Mouse (Mus musculus) hematopoietic multipotent progenitor cell, adult 10-12 weeks (in vitro differentiated cells): ENCODE measurements around the gene Hipk1. TPM values are rescaled to one million over a fixed set of nuclear protein-coding genes. Genes with fewer than 3 reads are reported as not detected.

ENCODE experiments used
- polyA plus RNA-seq: library from polyadenylated mRNA; stranded (reverse); fragments of >175 nt; gene quantifications from 2 replicates; pipeline ENCODE4 v1.2.3, GENCODE M21; 2012; ENCODE audit warnings: low replicate concordance

Hipk1 gene
- polyA plus RNA-seq: 103 and 159 TPM in 2 replicates

DNA sequence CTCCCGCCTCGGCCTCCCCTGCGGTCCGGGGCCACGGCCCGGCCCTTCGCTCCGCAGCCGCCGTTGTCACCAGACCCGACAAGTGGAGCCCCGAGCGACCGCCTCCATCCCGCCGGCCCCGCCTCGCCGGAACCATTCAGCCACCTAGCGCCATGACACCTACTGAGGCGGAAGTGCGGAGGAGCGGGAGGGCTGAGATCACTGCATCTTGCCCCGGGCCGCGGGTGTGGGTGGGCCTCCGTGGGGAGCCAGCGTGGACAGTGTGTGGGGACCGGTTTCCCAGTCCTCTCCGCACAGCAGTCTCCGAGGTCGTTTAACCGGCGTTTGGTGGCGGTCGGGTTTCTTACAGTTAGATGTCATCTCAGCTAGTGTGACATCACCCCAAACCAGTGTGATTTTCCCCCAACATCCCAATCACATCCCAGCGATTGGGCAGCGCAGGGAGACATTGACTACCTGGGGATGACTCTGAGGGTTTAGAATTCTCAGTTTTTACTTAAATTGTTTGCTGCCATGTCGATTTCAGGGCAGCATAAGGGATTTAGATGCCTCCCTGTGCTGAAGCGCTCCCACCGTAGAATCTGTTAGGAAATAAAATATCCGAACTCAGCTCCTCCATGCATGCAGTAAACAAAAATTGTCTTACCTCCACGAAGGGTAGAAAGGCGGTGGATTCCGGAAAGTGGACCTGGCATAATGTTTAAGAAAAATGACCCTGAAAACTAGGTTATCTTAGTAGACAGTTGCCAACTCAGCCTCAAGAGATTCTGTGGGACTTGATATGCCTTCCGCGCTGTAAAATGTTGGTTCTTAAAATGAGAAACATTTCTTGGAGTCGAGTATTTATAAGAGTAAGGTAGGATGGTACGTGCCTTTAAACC lies at the start of gene Hipk1:
TSS of gene Hipk1 (minus strand) at position 334 of the 881 bp plus-strand sequence.

DNA sequence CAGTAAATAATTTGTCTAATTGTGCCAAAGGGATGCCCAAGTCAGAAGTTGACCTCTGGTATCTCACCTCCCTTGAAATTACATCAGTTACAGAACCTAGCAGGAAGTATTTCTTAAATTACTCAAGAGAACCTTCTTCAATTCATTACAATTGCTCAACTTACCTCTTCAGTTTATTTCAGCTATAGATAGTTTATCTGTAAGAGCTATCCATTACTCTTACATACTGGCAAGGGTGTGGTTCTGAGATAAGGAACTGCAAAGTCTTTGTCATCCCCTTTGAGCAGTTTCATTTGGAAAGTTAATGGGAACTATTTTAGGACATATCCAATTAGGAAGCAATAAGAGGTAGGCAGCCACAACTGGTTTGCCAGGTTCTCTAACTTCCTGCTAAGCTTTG lies 41.1 kb upstream of the Hipk1 start, which contains the start of gene Bcl2l15:
TSS of gene Bcl2l15 (plus strand) at position 176 of the 400 bp plus-strand sequence.

DNA sequence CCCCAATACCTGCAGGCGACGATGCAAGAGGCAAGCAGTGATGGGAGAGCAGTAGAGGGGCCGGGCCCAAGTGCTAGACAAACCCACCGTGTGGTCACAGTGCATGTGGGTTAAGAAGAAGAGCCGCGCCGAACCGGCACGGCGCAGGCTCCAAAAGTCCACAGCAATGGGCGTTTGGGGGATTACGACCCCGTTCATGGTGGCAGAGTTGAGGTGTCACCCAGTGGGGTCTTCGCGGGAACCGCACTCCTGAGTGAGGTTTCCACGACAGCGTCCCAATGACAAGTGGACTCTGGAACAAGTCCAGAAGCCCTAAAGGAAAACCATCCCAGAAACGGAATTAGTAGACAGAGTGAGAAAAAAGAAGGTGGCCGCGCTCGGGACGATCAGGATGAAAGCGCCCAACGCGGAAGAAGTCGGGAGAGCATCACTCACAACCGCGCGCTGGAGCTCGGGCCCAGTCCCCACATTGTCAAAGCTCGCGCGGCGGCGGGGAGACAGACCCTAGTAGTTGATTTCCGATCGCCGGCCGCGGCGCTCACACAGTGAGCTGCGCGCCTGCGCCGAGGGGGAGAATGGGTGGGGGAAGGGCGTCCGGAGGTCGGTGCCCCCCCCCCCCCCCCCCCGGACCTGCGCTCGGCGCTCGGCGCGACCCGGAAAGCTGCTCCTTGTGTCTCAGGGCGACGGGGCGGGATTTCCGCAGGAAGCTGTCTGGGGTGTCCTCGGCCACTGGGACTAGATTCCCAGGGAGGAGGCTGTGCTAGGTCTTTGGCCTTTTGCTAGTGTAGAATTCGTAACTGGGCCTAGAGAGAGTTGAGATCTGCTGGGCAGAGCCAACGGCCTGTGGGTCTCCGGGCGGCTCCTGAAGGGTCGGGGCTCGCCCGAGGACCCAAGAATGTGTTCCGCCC lies 17.8 kb upstream of the Hipk1 start, which contains the start of the genes Dclre1b, Ap4b1 and Gm43064:
TSS of gene Dclre1b (minus strand) at position 554 of the 908 bp plus-strand sequence.
TSS of gene Ap4b1 (plus strand) at position 630 of the 908 bp plus-strand sequence.
TSS of gene Gm43064 (plus strand) at position 683 of the 908 bp plus-strand sequence.

DNA sequence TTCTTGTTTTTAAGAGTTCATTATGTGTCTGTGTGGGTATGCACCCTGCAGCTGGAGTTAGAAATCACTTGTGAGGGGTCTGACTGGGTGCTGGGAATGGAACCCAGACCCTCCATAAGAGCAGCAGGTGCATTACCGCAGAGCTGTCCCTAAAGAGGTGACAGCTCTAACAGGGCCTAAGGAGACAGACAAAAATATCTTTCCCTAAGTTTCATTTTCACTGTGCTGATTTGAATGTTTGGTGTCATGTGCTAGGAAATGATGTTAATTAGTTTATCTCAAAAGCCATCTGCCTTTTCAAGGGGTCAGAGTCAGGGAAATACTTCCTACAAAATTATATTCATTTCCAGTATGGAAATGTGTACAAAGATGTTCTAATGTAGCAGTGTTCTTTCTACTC lies 52.0 kb downstream of the Hipk1 start, which contains the start of gene Gm10964:
TSS of gene Gm10964 (plus strand) at position 38 of the 400 bp plus-strand sequence.

DNA sequence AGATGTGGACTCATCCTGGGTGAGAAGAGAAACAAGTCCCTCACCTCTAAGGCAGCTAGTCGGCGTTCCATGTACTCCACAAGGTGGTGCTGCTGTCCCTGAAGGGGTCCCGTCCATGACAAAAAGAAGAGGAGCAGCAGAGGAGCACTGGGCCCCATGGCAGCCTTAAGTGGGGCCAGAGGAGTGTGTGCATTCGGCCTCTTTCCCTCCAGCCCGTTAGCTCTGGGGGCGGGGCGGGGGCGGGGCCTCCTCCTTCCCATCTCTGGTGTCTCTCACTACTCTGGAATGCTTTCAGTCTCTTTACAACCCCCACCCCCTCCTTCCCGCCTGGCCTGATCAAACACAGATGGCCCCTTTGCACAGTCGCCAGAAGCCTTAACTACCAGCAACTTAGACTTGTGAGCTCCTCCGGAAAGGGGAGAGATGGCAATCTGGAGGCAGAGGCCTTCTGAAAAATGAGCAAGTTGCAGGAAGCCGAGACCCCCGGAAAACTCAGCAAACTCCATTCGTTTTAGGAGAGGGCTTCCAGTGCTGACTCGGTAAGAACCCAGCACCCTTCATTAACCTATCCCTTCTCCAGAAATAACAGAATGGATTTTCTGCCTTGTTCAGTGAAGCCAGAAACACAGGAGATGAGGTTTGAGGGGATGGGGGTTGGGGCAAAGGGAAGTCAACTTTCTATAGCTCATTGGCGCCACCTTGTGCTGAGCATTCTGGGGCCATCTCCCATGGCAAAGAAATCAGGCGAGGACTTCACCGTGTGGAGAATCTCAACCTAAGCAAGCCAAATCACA lies 53.4 kb downstream of the Hipk1 start, which contains the start of gene Olfml3:
TSS of gene Olfml3 (minus strand) at position 224 of the 794 bp plus-strand sequence.

Other genes with a start within 250 kb of the Hipk1 start
- not detected in 2 replicates for gene Syt6, start 216.3 kb downstream of the Hipk1 start, polyA plus RNA-seq
- gene Atg4a-ps, start 145.5 kb downstream of the Hipk1 start, polyA plus RNA-seq: 0.09 TPM in 1 of 2 replicates, not detected in the other
- gene Olfml3, start 53.6 kb downstream of the Hipk1 start, polyA plus RNA-seq: 0.11 and 0.28 TPM in 2 replicates
- not detected in 2 replicates for gene Gm10964, start 52.2 kb downstream of the Hipk1 start, polyA plus RNA-seq
- gene Dclre1b, start 17.9 kb upstream of the Hipk1 start, polyA plus RNA-seq: 2.9 and 7.6 TPM in 2 replicates
- gene Ap4b1, start 18.0 kb upstream of the Hipk1 start, polyA plus RNA-seq: 4.0 and 4.4 TPM in 2 replicates
- 0.42 and 0.99 TPM in 2 replicates for gene Gm43064, start 18.0 kb upstream of the Hipk1 start, polyA plus RNA-seq
- 0.10 and 0.31 TPM in 2 replicates for gene Bcl2l15, start 41.0 kb upstream of the Hipk1 start, polyA plus RNA-seq
- 12.5 and 13.9 TPM in 2 replicates for gene Ptpn22, start 68.2 kb upstream of the Hipk1 start, polyA plus RNA-seq
- 22.5 and 50.8 TPM in 2 replicates for gene Rsbn1, start 122.6 kb upstream of the Hipk1 start, polyA plus RNA-seq
- gene Phtf1, start 176.5 kb upstream of the Hipk1 start, polyA plus RNA-seq: 14.5 and 34.7 TPM in 2 replicates